In the genomic region with DNA sequence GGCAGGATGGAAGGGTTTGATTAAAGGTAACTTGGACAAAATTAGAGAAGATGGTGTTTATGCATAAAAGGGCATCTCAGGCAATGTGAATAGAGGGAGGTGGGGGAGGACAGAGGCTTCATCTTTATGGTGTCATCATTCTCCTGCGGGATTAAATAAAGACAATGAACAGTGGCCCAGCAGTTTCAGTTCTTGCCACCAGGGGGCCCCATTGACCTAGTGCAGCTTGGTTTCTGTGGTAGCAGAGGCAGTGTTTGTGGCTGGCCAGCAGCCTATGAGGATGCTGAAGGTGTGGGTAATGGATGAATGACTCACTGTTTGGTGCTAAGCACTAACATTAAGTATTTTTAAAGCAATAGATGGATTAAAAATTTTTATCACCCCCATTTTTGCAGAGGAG, we compare ENCODE assay signal across 16 mouse cellular contexts.
DNase-seq lines count a peak whose midpoint lies in the region; ATAC-seq and TF ChIP-seq lines count a peak whose summit lies in the region.
"Had no signal": no experiment of that assay in that cellular context is flagged by ENCODE, and none has a peak within 500 bp of the region (broad histone marks: within the 10 kb centered on the region; RNA-seq: fewer than 3 reads in every experiment).

No protein-coding gene starts in this region.

- TF ChIP-seq RAD21 in CH12.LX (IDR thresholded peaks at IDR 0.05; ENCODE audit: low read depth, low read length) = peak; percentile 63

- no peak for TF ChIP-seq POLR2A in CH12.LX (IDR thresholded peaks at IDR 0.05; ENCODE audit: low read depth, low read length)
- TF ChIP-seq POLR2A in brain, embryonic 14.5 days (IDR thresholded peaks at IDR 0.05; ENCODE audit: borderline replicate concordance, extremely low read depth, insufficient read depth, insufficient read length, poor library complexity, severe bottlenecking) = no peak

- no peak overlapping the region for H3K4me3 ChIP-seq in forebrain, postnatal 0 days (ENCODE audit: low read depth, low read length)
- H3K4me3 ChIP-seq in forebrain, embryonic 14.5 days (ENCODE audit: low read depth, low read length) = no peak overlapping the region
- H3K4me3 ChIP-seq in liver, postnatal 0 days (ENCODE audit: low read depth, low read length) = no peak overlapping the region
- H3K4me3 ChIP-seq in CH12.LX (replicated peaks in 1 of 3; ENCODE audit: low read depth in 2 of 3, low read length in 2 of 3, poor library complexity in 1 of 3) = no peak overlapping the region
- H3K4me3 ChIP-seq: embryonic facial prominence, embryonic 15.5 days; forebrain, embryonic 15.5 days; heart, embryonic 13.5 days; neural tube, embryonic 13.5 days had no signal

- H3K36me3 ChIP-seq in forebrain, postnatal 0 days (ENCODE audit: insufficient read depth) = no peaks in the 10 kb centered on the region
- H3K36me3 ChIP-seq in forebrain, embryonic 14.5 days (ENCODE audit: control insufficient read depth, insufficient read depth, low read length) = no peaks in the 10 kb centered on the region
- no peaks in the 10 kb centered on the region for H3K36me3 ChIP-seq in liver, postnatal 0 days (replicated peaks; ENCODE audit: insufficient read depth, low read length)
- no peaks in the 10 kb centered on the region for H3K36me3 ChIP-seq in CH12.LX (replicated peaks in 1 of 2; ENCODE audit: control insufficient read depth in 1 of 2, insufficient read depth in 1 of 2, low read length in 1 of 2)
- H3K36me3 ChIP-seq: embryonic facial prominence, embryonic 15.5 days; forebrain, embryonic 15.5 days; heart, embryonic 13.5 days; neural tube, embryonic 13.5 days had no signal

- no peaks in the 10 kb centered on the region for H3K79me2 ChIP-seq in CH12.LX (replicated peaks; ENCODE audit: control insufficient read depth, extremely low read depth, insufficient read depth, poor library complexity, severe bottlenecking)

- DNase-seq in forebrain, postnatal 0 days = no peak
- DNase-seq in forebrain, embryonic 14.5 days (ENCODE audit: low spot score) = no peak
- no peak for DNase-seq in liver, postnatal 0 days
- DNase-seq in liver (no peak), CH12.LX (ENCODE audit: extremely low read depth) (peak; percentile 10)
- no peak for DNase-seq in brain, embryonic 14.5 days (ENCODE audit: low read depth)
- DNase-seq in layer of hippocampus, postnatal 36 days = no peak
- no peak for DNase-seq in kidney, adult 8-10 months
- DNase-seq: cerebellum, adult 11-12 months; gastrocnemius, postnatal 10 days; kidney, adult 2 months had no signal

- in situ Hi-C loops in CH12.LX (cut with MboI; ENCODE audit: low pct_ligation_motif_present, low pct_unique_long_range_greater_than_20kb, low sequenced_read_pairs) = no loop called here

- H3K9ac ChIP-seq in forebrain, postnatal 0 days = no peak overlapping the region
- no peak overlapping the region for H3K9ac ChIP-seq in forebrain, embryonic 14.5 days (ENCODE audit: low read length)
- no peak overlapping the region for H3K9ac ChIP-seq in liver, postnatal 0 days (replicated peaks)
- H3K9ac ChIP-seq in CH12.LX (ENCODE audit: insufficient read depth, low read depth) = no peak overlapping the region
- H3K9ac ChIP-seq: embryonic facial prominence, embryonic 15.5 days; forebrain, embryonic 15.5 days; heart, embryonic 13.5 days; neural tube, embryonic 13.5 days had no signal

- WGBS in forebrain, postnatal 0 days = 100% methylated on average over 1 of the region's 1 CpGs
- 88% methylated on average over 1 of the region's 1 CpGs for WGBS in forebrain, embryonic 14.5 days
- WGBS in liver, postnatal 0 days (ENCODE audit: insufficient replicate concordance) = 78% methylated on average over 1 of the region's 1 CpGs

- no peak overlapping the region for H3K4me2 ChIP-seq in forebrain, postnatal 0 days (ENCODE audit: low read depth)
- no peak overlapping the region for H3K4me2 ChIP-seq in forebrain, embryonic 14.5 days (ENCODE audit: low read length)
- no peak overlapping the region for H3K4me2 ChIP-seq in liver, postnatal 0 days (ENCODE audit: low read depth, low read length)
- H3K4me2 ChIP-seq in CH12.LX (ENCODE audit: insufficient read depth, low read depth, poor library complexity, severe bottlenecking) = no peak overlapping the region
- H3K4me2 ChIP-seq: embryonic facial prominence, embryonic 15.5 days; forebrain, embryonic 15.5 days; heart, embryonic 13.5 days; liver, embryonic 11.5 days; neural tube, embryonic 13.5 days had no signal

- ATAC-seq in forebrain, postnatal 0 days = no peak
- ATAC-seq in forebrain, embryonic 14.5 days = no peak
- no peak for ATAC-seq in liver, postnatal 0 days
- ATAC-seq: forebrain, embryonic 15.5 days had no signal

- H3K27ac ChIP-seq in forebrain, postnatal 0 days (ENCODE audit: low read depth, low read length) = no peak overlapping the region
- no peak overlapping the region for H3K27ac ChIP-seq in forebrain, embryonic 14.5 days (ENCODE audit: low read depth, low read length)
- no peak overlapping the region for H3K27ac ChIP-seq in liver, postnatal 0 days (ENCODE audit: low read depth)
- H3K27ac ChIP-seq in CH12.LX (ENCODE audit: insufficient read depth, low read depth) = no peak overlapping the region
- H3K27ac ChIP-seq: embryonic facial prominence, embryonic 15.5 days; forebrain, embryonic 15.5 days; heart, embryonic 13.5 days; neural tube, embryonic 13.5 days had no signal

- dilution Hi-C loops in CH12.LX (cut with MboI; ENCODE audit: extremely low pct_ligation_motif_present, extremely low pct_unique_long_range_greater_than_20kb, low sequenced_read_pairs) = no loop called here

- no peaks in the 10 kb centered on the region for H3K9me3 ChIP-seq in forebrain, postnatal 0 days (ENCODE audit: low read length)
- no peaks in the 10 kb centered on the region for H3K9me3 ChIP-seq in forebrain, embryonic 14.5 days (replicated peaks; ENCODE audit: control insufficient read depth, low read length)
- H3K9me3 ChIP-seq in liver, postnatal 0 days (ENCODE audit: low read length) = no peaks in the 10 kb centered on the region
- peaks cover 7% of the 10 kb centered on the region for H3K9me3 ChIP-seq in CH12.LX (replicated peaks; ENCODE audit: low read length)
- H3K9me3 ChIP-seq: embryonic facial prominence, embryonic 15.5 days; forebrain, embryonic 15.5 days; neural tube, embryonic 13.5 days had no signal

- H3K4me1 ChIP-seq in forebrain, postnatal 0 days (ENCODE audit: insufficient read depth) = no peaks in the 10 kb centered on the region
- no peaks in the 10 kb centered on the region for H3K4me1 ChIP-seq in forebrain, embryonic 14.5 days (ENCODE audit: control insufficient read depth, insufficient read depth, low read length)
- H3K4me1 ChIP-seq in liver, postnatal 0 days (ENCODE audit: insufficient read depth) = no peaks in the 10 kb centered on the region
- no peaks in the 10 kb centered on the region for H3K4me1 ChIP-seq in CH12.LX (ENCODE audit: control insufficient read depth in 1 of 2, insufficient read depth in 2 of 2)
- H3K4me1 ChIP-seq: embryonic facial prominence, embryonic 15.5 days; forebrain, embryonic 15.5 days; heart, embryonic 13.5 days had no signal

- TF ChIP-seq EP300 in liver, postnatal 0 days (IDR thresholded peaks at IDR 0.05; ENCODE audit: low read depth) = no peak
- no peak for TF ChIP-seq EP300 in CH12.LX (IDR thresholded peaks at IDR 0.05; ENCODE audit: low read length)

- TF ChIP-seq CTCF in forebrain, postnatal 0 days (IDR thresholded peaks at IDR 0.05; ENCODE audit: low read depth) = peak; percentile 18; the same call in 1 of the 2 replicates
- TF ChIP-seq CTCF in liver, postnatal 0 days (IDR thresholded peaks at IDR 0.05; ENCODE audit: low read depth) = peak; percentile 43
- peak; percentile 56 to 66 for TF ChIP-seq CTCF in CH12.LX (conservative IDR thresholded peaks at IDR 0.05 in 1 of 2, IDR thresholded peaks at IDR 0.05 in 1 of 2; ENCODE audit: low read depth in 2 of 2, low read length in 2 of 2)
- TF ChIP-seq CTCF in brain, embryonic 14.5 days (IDR thresholded peaks at IDR 0.05; ENCODE audit: borderline replicate concordance, extremely low read depth, insufficient read depth, insufficient read length) = peak; percentile 23; the same call in 1 of the 2 replicates

- no peaks in the 10 kb centered on the region for H3K27me3 ChIP-seq in forebrain, postnatal 0 days (ENCODE audit: insufficient read depth, low read length)
- H3K27me3 ChIP-seq in forebrain, embryonic 14.5 days (replicated peaks; ENCODE audit: control insufficient read depth, insufficient read depth, low read length) = no peaks in the 10 kb centered on the region
- no peaks in the 10 kb centered on the region for H3K27me3 ChIP-seq in liver, postnatal 0 days (ENCODE audit: insufficient read depth, low read length)
- H3K27me3 ChIP-seq in CH12.LX (replicated peaks) = no peaks in the 10 kb centered on the region
- H3K27me3 ChIP-seq: embryonic facial prominence, embryonic 15.5 days; forebrain, embryonic 15.5 days; heart, embryonic 13.5 days had no signal

TF ChIP-seq in CH12.LX, 34 proteins besides CTCF, POLR2A, EP300 and RAD21:
- TF ChIP-seq SMC3 (IDR thresholded peaks at IDR 0.05; ENCODE audit: low read depth, low read length) (peak; percentile 45), UBTF (IDR thresholded peaks at IDR 0.05; ENCODE audit: low read depth, low read length) (no peak)
